Mouse (Mus musculus): ENCODE data around the gene Mapkapk5. TPM values are rescaled to one million over a fixed set of nuclear protein-coding genes. Genes with fewer than 3 reads are reported as not detected.

The Mapkapk5 gene
- 59.6 and 59.7 TPM in 2 replicates for polyA plus RNA-seq (2015; fragmentation: Nextera tagmentation; extraction: Ambion mirVana)

DNA sequence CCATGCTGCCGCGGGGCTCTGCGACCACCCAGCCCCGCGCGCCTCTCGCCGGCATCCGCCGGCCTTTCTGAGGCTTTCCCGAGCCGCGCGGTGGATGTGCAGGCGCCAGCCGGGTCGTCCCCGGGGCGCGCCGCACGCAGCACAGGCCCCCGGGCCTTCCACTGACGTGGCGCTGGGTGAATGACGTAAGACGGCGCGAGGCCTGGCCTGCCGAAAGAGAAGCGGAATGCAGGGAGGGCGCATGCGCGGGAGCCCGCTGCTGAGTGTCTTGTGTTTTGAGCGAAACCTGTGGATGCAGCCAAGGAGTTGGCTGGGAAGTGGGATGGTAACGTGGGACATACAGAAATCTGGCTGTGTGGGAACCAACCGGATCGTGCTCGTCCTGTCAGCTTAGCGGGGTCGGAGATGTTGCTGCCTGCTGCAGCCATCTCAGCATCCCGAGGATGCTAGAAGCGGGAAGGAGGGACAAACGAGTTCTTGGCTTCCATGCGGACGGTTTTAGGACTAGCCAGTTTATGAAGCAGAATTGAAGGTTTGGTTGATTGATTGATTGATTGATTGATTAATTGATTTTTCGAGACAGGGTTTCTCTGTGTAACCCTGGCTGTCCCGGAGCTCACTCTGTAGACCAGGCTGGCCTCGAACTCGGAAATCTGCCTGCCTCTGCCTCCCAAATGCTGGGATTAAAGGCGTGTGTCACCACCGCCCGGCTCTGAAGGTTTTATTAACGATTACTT is at the start of gene Mapkapk5:
TSS of gene Mapkapk5 (minus strand) at position 113 of the 737 bp plus-strand sequence.
- H3K27ac ChIP-seq (replicated peaks): peak within 1 kb of the TSS; percentile 97
- no peaks in the 10 kb centered on the region for H3K9me3 ChIP-seq
- 2% methylated on average over 55 of the region's 55 CpGs for WGBS

GRCm38 (mm10) chr5:121594714-121595313 is 49.1 kb upstream of the Mapkapk5 start:
- Histone ChIP-seq H3K4me3 (no peak overlapping the region), H3K36me3 (no peaks in the 10 kb centered on the region), H3K9me3 (no peaks in the 10 kb centered on the region), H3K27ac (replicated peaks) (peak overlapping the region; percentile 85), H3K4me2 (peak overlapping the region; percentile 97), H3K4me1 (replicated peaks) (peaks cover 32% of the 10 kb centered on the region), H3K27me3 (0 out of 2 replicates have a peak, but pooled peaks cover 4% of the 10 kb centered on the region), H3K9ac (no peak overlapping the region)
- 83% methylated on average over 6 of the region's 6 CpGs for WGBS
- ATAC-seq (ENCODE audit: low read depth): no peak

More for the DNA sequence above, at the start of gene Mapkapk5:
- H3K4me1 ChIP-seq (replicated peaks): peaks cover 36% of the 10 kb centered on the region
- H3K27me3 ChIP-seq: no peaks in the 10 kb centered on the region
- peak within 1 kb of the TSS; percentile 79 for H3K4me2 ChIP-seq
- peak within 1 kb of the TSS; percentile 83 for H3K4me3 ChIP-seq
- H3K36me3 ChIP-seq: no peaks in the 10 kb centered on the region
- H3K9ac ChIP-seq: peak within 1 kb of the TSS; percentile 93
- ATAC-seq (ENCODE audit: low read depth): peak; percentile 92

GRCm38 (mm10) chr5:121593451-121594401 is 48.0 kb upstream of the Mapkapk5 start, which contains the start of gene Aldh2:
TSS of gene Aldh2 (minus strand) at chr5:121593824.
- Histone ChIP-seq H3K4me3 (peak within 1 kb of the TSS; percentile 69), H3K4me2 (peak within 1 kb of the TSS; percentile 97), H3K27ac (replicated peaks) (peak within 1 kb of the TSS; percentile 85), H3K4me1 (replicated peaks) (peaks cover 32% of the 10 kb centered on the region), H3K9me3 (no peaks in the 10 kb centered on the region), H3K36me3 (no peaks in the 10 kb centered on the region), H3K9ac (peak within 1 kb of the TSS; percentile 84), H3K27me3 (0 out of 2 replicates have a peak, but pooled peaks cover 4% of the 10 kb centered on the region)
- ATAC-seq (ENCODE audit: low read depth): peak; percentile 89
- 3% methylated on average over 47 of the region's 47 CpGs for WGBS

DNA sequence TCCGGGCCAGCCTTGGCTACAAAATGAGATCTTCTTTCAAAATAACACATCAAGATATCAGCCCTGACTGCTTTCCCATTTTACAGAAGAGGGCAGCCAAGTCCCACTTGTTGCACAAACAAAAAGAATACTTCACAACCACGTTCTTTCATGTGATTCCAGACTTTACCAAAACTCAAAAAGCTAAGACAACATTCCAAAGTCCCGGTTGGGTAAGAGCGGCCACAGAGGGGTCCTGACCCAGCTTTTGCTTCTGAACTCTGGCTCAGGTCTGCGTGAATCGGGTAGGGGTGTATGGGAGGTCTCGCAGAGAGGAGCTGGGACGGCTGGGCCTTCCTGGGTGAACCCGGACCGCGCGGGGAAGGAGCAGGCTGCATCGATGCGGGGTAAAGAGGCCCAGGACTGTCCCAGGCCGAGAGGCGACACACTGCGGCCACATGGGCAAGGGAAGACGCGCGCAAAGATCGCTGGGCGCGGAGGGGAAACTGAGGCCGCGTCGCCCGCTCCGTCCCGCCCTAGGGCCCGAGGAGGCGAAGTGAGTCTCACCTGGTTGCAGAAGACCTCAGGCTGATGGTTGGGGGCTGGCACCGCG is 47.2 kb upstream of the Mapkapk5 start:
- H3K9ac ChIP-seq: peak overlapping the region; percentile 84
- H3K4me2 ChIP-seq: peak overlapping the region; percentile 97
- H3K27me3 ChIP-seq: 0 out of 2 replicates have a peak, but pooled peaks cover 4% of the 10 kb centered on the region
- H3K36me3 ChIP-seq: no peaks in the 10 kb centered on the region
- peak overlapping the region; percentile 69 for H3K4me3 ChIP-seq
- WGBS: 4% methylated on average over 33 of the region's 33 CpGs
- no peaks in the 10 kb centered on the region for H3K9me3 ChIP-seq
- no peak overlapping the region; the same call in 1 of the 2 replicates for H3K27ac ChIP-seq (replicated peaks)
- peaks cover 32% of the 10 kb centered on the region for H3K4me1 ChIP-seq (replicated peaks)
- ATAC-seq (ENCODE audit: low read depth): peak; percentile 71; the same call in 1 of the 2 replicates

- no peak for ATAC-seq (ENCODE audit: low read depth)
- Histone ChIP-seq H3K27ac (replicated peaks) (no peak overlapping the region), H3K9ac (0 out of 2 replicates have a peak overlapping the region, but pooled peaks have one; percentile 84), H3K9me3 (no peaks in the 10 kb centered on the region), H3K36me3 (no peaks in the 10 kb centered on the region), H3K4me1 (replicated peaks) (peaks cover 32% of the 10 kb centered on the region), H3K4me2 (peak overlapping the region; percentile 97), H3K4me3 (peak overlapping the region; percentile 69), H3K27me3 (0 out of 2 replicates have a peak, but pooled peaks cover 4% of the 10 kb centered on the region)
- 65% methylated on average over 11 of the region's 11 CpGs for WGBS
Observed at GRCm38 (mm10) chr5:121592064-121592815, 46.5 kb upstream of the Mapkapk5 start.

DNA sequence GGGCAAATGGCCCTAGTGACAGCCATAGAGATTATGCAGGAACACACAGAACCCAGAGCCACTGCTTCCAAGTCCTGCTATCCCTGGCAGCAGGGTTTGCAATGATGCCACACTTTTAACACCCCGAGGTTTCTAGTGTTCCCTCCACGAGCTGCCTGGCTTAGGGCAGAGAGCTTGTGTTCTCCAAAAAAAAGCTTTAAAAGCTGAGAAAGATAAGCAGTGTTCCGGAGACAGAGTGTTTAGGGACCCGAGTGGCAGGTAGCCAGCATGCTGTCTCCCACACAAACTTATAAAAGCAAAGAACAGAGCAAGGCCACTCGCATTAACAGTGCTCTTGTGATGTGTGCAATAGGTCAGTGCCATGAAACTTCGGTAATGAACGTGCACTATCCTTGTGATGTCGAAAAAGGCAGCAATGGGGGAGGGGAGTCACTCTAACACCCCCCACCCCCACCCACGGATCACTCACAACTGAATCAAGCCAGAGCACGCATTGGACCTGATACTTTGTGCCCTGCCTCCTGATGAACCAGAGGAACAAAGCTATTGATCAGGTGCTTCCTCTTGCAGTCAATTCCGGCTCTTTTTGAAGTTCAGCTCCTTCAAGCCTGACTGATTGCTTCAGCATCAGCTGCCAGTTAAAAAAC is 45.8 kb upstream of the Mapkapk5 start:
- H3K4me2 ChIP-seq: peak overlapping the region; percentile 97
- WGBS: 84% methylated on average over 11 of the region's 11 CpGs

GRCm38 (mm10) chr5:121589928-121590327 is 44.2 kb upstream of the Mapkapk5 start:
- no peak for ATAC-seq (ENCODE audit: low read depth)

More for the DNA sequence above, 45.8 kb upstream of the Mapkapk5 start:
- H3K4me3 ChIP-seq: 0 out of 2 replicates have a peak overlapping the region, but pooled peaks have one; percentile 69
- no peak for ATAC-seq (ENCODE audit: low read depth)
- 0 out of 2 replicates have a peak, but pooled peaks cover 4% of the 10 kb centered on the region for H3K27me3 ChIP-seq
- no peaks in the 10 kb centered on the region for H3K36me3 ChIP-seq
- H3K9ac ChIP-seq: no peak overlapping the region
- no peaks in the 10 kb centered on the region for H3K9me3 ChIP-seq
- H3K27ac ChIP-seq (replicated peaks): no peak overlapping the region
- H3K4me1 ChIP-seq (replicated peaks): peaks cover 32% of the 10 kb centered on the region

DNA sequence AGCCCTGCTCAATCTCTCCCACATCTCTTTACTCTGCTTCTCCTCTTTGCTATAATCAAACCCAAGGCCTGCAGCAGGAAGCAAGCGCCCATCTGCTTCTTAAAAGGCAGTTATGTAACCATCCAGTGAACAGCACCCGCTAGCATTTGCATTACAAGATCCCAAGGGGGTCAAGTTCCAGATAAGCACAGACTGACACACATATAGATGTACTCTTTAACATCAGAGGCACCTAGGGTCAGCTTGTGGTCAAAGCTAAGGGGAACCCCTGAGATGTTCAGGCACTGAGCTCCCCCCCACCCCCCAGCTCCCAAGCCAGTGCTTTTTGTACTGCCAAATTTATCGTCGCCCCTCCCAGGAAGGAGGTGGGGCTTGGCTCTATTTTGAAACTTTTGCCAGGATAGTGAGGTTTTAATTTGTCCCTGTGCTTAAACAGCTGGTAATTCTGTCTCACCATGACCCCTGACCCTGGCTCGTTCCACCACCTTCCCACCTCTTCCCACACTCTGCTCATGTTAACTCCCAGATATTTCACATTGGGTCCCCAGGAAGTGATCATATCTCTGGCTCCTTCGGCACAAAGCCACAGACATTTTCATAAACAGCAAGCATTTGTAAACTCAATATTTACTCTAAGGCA is 40.8 kb upstream of the Mapkapk5 start:
- Histone ChIP-seq H3K27ac (replicated peaks) (no peak overlapping the region), H3K27me3 (no peaks in the 10 kb centered on the region), H3K9ac (no peak overlapping the region), H3K9me3 (no peaks in the 10 kb centered on the region), H3K36me3 (no peaks in the 10 kb centered on the region), H3K4me1 (replicated peaks) (peaks cover 6% of the 10 kb centered on the region; the same call in 1 of the 2 replicates), H3K4me2 (no peak overlapping the region), H3K4me3 (no peak overlapping the region)
- 72% methylated on average over 6 of the region's 6 CpGs for WGBS
- no peak for ATAC-seq (ENCODE audit: low read depth)

More at GRCm38 (mm10) chr5:121589928-121590327, 44.2 kb upstream of the Mapkapk5 start:
- Histone ChIP-seq H3K9ac (no peak overlapping the region), H3K4me1 (replicated peaks) (peaks cover 32% of the 10 kb centered on the region), H3K4me2 (no peak overlapping the region), H3K27ac (replicated peaks) (no peak overlapping the region), H3K9me3 (no peaks in the 10 kb centered on the region), H3K36me3 (no peaks in the 10 kb centered on the region), H3K27me3 (no peaks in the 10 kb centered on the region), H3K4me3 (no peak overlapping the region)
- 89% methylated on average over 6 of the region's 6 CpGs for WGBS

- no peak overlapping the region for H3K27ac ChIP-seq (replicated peaks)
- H3K27me3 ChIP-seq: no peaks in the 10 kb centered on the region
- H3K4me2 ChIP-seq: no peak overlapping the region
- H3K4me3 ChIP-seq: no peak overlapping the region
- 0 out of 2 replicates have a peak, but pooled peaks cover under 1% of the 10 kb centered on the region for H3K36me3 ChIP-seq
- H3K9me3 ChIP-seq: no peaks in the 10 kb centered on the region
- H3K9ac ChIP-seq: no peak overlapping the region
- no peak for ATAC-seq (ENCODE audit: low read depth)
- peaks cover 6% of the 10 kb centered on the region; the same call in 1 of the 2 replicates for H3K4me1 ChIP-seq (replicated peaks)
- WGBS: 74% methylated on average over 5 of the region's 5 CpGs
Observed at GRCm38 (mm10) chr5:121585699-121586098, 40.0 kb upstream of the Mapkapk5 start.

DNA sequence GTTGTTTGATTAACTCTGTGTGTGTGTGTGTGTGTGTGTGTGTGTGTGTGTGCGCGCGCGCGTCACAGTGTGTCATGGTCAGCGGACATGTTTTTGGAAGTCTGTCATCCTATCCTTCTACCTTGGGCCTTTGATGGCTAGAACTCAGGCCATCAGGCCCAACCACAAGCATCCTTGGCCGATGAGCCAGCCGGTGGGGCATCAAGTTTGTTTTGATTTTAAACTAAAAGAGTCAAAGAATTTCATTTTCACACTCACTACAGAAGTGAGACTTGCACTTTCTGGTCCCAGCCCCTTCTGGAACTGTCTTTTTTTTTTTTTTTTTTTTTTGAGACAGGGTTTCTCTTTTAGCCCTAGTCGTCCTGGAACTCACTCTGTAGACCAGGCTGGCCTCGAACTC is 39.3 kb upstream of the Mapkapk5 start:
- Histone ChIP-seq H3K9ac (no peak overlapping the region), H3K9me3 (no peaks in the 10 kb centered on the region), H3K4me1 (replicated peaks) (peaks cover 6% of the 10 kb centered on the region; the same call in 1 of the 2 replicates), H3K36me3 (peaks cover 8% of the 10 kb centered on the region), H3K4me2 (no peak overlapping the region), H3K27me3 (no peaks in the 10 kb centered on the region), H3K27ac (replicated peaks) (no peak overlapping the region), H3K4me3 (no peak overlapping the region)
- no peak for ATAC-seq (ENCODE audit: low read depth)
- WGBS: 96% methylated on average over 10 of the region's 10 CpGs
